20 mouse cellular contexts compared by ENCODE assay signal in the genomic region with DNA sequence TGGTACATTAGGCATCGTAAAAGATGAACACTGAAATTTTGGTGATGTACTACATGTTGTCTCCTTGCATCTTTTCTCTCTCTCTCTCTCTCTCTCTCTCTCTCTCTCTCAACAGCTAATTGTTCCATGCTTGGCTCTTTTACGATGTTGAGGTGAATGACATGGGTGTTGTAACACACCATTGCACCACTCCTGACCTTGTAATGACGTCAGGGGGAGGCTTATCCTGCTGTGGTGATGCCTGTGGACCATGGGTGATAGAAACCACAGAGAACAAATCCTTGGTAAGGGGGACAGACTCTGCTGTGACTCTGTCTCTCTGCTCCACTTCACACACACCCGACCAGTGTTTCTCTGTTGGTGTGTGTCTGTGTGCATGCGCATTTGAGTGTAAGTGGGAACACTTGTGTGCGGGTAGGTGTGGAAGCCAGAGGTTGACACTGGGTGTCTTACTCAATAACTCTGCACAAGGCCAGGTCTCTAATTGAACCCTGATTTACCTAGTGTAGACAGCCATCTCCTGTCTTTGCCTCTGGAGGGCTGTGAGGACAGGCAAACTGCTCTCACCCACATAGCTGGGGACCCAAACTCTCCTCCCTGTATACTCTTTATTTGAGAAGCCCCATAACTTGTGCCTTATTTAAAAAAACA.
DNase-seq lines count a peak whose midpoint lies in the region; ATAC-seq lines count a peak whose summit lies in the region.
"Had no signal": no experiment of that assay in that cellular context is flagged by ENCODE, and none has a peak within 500 bp of the region (broad histone marks: within the 10 kb centered on the region; RNA-seq: fewer than 3 reads in every experiment).

No protein-coding gene starts in this region.

- H3K9me3 ChIP-seq in forebrain, embryonic 16.5 days (ENCODE audit: control insufficient read depth, low read length): no peaks in the 10 kb centered on the region
- H3K9me3 ChIP-seq: embryonic facial prominence, embryonic 12.5 days; forebrain, embryonic 15.5 days; heart, embryonic 13.5 days; hindbrain, embryonic 13.5 days; intestine, embryonic 15.5 days had no signal

- ATAC-seq in megakaryocyte, adult 5-6 weeks (ENCODE audit: poor library complexity, severe bottlenecking): peak; percentile 82
- no peak for ATAC-seq in forebrain, embryonic 16.5 days
- ATAC-seq: forebrain, embryonic 15.5 days; intestine, embryonic 15.5 days had no signal

- no peaks in the 10 kb centered on the region for H3K27me3 ChIP-seq in forebrain, embryonic 16.5 days (replicated peaks; ENCODE audit: control insufficient read depth, insufficient read depth, low read length)
- H3K27me3 ChIP-seq: embryonic facial prominence, embryonic 12.5 days; forebrain, embryonic 15.5 days; hindbrain, embryonic 13.5 days; intestine, embryonic 15.5 days had no signal

- H3K4me2 ChIP-seq in forebrain, embryonic 16.5 days (ENCODE audit: low read length): no peak overlapping the region
- H3K4me2 ChIP-seq: embryonic facial prominence, embryonic 12.5 days; forebrain, embryonic 15.5 days; heart, embryonic 13.5 days; hindbrain, embryonic 13.5 days; intestine, embryonic 15.5 days had no signal

- DNase-seq in adrenal gland, adult (ENCODE audit: inconsistent age in 2 of 2, low spot score in 1 of 2): peak; percentile 26 to 86
- no peak for DNase-seq in adrenal gland, postnatal 4 days (ENCODE audit: low spot score in 2 of 2)
- DNase-seq in 416B (ENCODE audit: low read depth): peak; percentile 77
- peak; percentile 63 for DNase-seq in adrenal gland, postnatal 14 days
- no peak for DNase-seq in frontal cortex, postnatal 36 days (ENCODE audit: low spot score in 2 of 2)
- no peak for DNase-seq in thymus, postnatal 25 days
- DNase-seq: cerebellum, adult 11-12 months; cerebellum, adult 9-10 months; cerebellum, postnatal 25 days; gastrocnemius, adult 2 months; gastrocnemius, postnatal 25 days; heart, adult 11 months; heart, postnatal 36 days had no signal

- H3K9ac ChIP-seq in forebrain, embryonic 16.5 days (replicated peaks; ENCODE audit: low read depth, low read length): no peak overlapping the region
- H3K9ac ChIP-seq: embryonic facial prominence, embryonic 12.5 days; forebrain, embryonic 15.5 days; heart, embryonic 13.5 days; hindbrain, embryonic 13.5 days; intestine, embryonic 15.5 days had no signal

- H3K4me1 ChIP-seq in forebrain, embryonic 16.5 days (replicated peaks; ENCODE audit: control insufficient read depth, insufficient read depth, low read length): no peaks in the 10 kb centered on the region
- H3K4me1 ChIP-seq: embryonic facial prominence, embryonic 12.5 days; forebrain, embryonic 15.5 days; heart, embryonic 13.5 days; hindbrain, embryonic 13.5 days; intestine, embryonic 15.5 days had no signal

- no peaks in the 10 kb centered on the region for H3K36me3 ChIP-seq in forebrain, embryonic 16.5 days (ENCODE audit: control insufficient read depth, insufficient read depth)
- H3K36me3 ChIP-seq: embryonic facial prominence, embryonic 12.5 days; forebrain, embryonic 15.5 days; heart, embryonic 13.5 days; hindbrain, embryonic 13.5 days; intestine, embryonic 15.5 days had no signal

- H3K4me3 ChIP-seq in forebrain, embryonic 16.5 days (replicated peaks; ENCODE audit: low read length): no peak overlapping the region
- H3K4me3 ChIP-seq: embryonic facial prominence, embryonic 12.5 days; forebrain, embryonic 15.5 days; gastrocnemius, adult 2 months; heart, embryonic 13.5 days; hindbrain, embryonic 13.5 days; intestine, embryonic 15.5 days had no signal

- WGBS in forebrain, embryonic 16.5 days: 90% methylated on average over 6 of the region's 6 CpGs

- H3K27ac ChIP-seq in forebrain, embryonic 16.5 days (ENCODE audit: low read length): no peak overlapping the region
- H3K27ac ChIP-seq: embryonic facial prominence, embryonic 12.5 days; forebrain, embryonic 15.5 days; gastrocnemius, adult 2 months; heart, embryonic 13.5 days; hindbrain, embryonic 13.5 days; intestine, embryonic 15.5 days had no signal

Comparison
In these comparisons a context has a peak if more than half of its experiments do, and no peak if none do; other contexts are left out.
1. DNase-seq: peak in adrenal gland, adult (2 of 2), 416B (single experiment) and adrenal gland, postnatal 14 days (single experiment); none in adrenal gland, postnatal 4 days (0 of 2), frontal cortex, postnatal 36 days (0 of 2) and thymus, postnatal 25 days (single experiment).